Mouse (Mus musculus): ENCODE data around the gene Cabin1.

GRCm38 (mm10) chr10:75780769-75781578, 16.8 kb upstream of the Cabin1 start, which contains the start of the genes Gm20441 and Gstt3:
- no peak for TF ChIP-seq CTCF (IDR thresholded peaks at IDR 0.05; ENCODE audit: low read depth)
- TF ChIP-seq EP300 (optimal IDR thresholded peaks at IDR 0.05): no peak

Data from stomach, postnatal 0 days (tissue).